Mouse (Mus musculus) urinary bladder, adult 18-20 months (tissue): ENCODE data around the gene Sh2d3c.

Experiments
- DNase-seq, 2 experiments: peaks; one replicate each; pipeline ENCODE4 v3.0.0; 2022; ENCODE audit warnings: low spot score in 2 of 2, mixed read lengths in 2 of 2

Sh2d3c gene

GRCm38 (mm10) chr2:32756674-32757055 lies 35.8 kb downstream of the Sh2d3c start:
- DNase-seq: no peak

GRCm38 (mm10) chr2:32757056-32757845 lies 36.4 kb downstream of the Sh2d3c start, which contains the start of gene Tor2a:
Gene Tor2a (plus strand): TSS chr2:32757234.
- DNase-seq: peak; percentile 94 to 96

GRCm38 (mm10) chr2:32758503-32758902 lies 37.6 kb downstream of the Sh2d3c start:
- DNase-seq: no peak

GRCm38 (mm10) chr2:32759001-32759400 lies 38.1 kb downstream of the Sh2d3c start:
- no peak for DNase-seq

DNA sequence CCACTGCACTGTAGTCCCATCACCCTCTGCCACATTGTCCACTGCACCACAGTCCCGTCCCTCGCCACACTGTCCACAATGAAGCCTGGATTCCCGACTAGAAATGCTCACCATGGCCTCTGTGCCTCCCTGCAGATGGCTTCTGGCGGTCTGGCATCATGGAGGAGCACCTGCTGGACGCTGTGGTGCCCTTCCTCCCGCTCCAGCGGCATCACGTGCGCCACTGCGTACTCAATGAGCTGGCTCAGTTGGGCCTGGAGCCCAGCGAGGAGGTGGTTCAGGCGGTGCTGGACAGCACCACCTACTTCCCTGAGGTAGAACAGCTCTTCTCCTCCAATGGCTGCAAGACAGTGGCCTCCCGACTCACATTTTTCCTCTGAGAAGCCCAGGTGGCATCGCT lies 40.5 kb downstream of the Sh2d3c start:
- no peak for DNase-seq

GRCm38 (mm10) chr2:32761859-32762258 lies 41.0 kb downstream of the Sh2d3c start:
- no peak for DNase-seq

- no peak for DNase-seq
Observed at GRCm38 (mm10) chr2:32763353-32763752, 42.5 kb downstream of the Sh2d3c start.

DNA sequence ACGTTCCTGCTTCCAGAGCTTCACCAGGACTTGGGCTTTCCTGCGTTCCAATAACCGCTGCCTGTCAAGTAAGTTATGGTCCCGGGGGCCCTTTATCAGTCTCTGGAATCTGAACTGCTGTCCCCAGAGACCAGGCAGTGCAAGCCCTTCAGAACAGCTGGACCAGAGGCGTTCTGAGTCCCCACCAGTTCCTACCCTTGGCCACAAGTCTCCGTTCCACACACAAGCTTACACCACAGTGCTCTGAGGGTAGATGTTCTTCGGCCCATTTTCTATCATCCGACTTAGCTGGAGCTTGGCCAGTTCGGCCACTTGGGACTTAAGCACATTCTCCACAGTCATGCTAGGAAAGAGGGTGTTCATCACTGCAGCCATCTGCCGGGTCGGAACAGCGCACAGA lies 46.4 kb downstream of the Sh2d3c start:
- no peak for DNase-seq

DNA sequence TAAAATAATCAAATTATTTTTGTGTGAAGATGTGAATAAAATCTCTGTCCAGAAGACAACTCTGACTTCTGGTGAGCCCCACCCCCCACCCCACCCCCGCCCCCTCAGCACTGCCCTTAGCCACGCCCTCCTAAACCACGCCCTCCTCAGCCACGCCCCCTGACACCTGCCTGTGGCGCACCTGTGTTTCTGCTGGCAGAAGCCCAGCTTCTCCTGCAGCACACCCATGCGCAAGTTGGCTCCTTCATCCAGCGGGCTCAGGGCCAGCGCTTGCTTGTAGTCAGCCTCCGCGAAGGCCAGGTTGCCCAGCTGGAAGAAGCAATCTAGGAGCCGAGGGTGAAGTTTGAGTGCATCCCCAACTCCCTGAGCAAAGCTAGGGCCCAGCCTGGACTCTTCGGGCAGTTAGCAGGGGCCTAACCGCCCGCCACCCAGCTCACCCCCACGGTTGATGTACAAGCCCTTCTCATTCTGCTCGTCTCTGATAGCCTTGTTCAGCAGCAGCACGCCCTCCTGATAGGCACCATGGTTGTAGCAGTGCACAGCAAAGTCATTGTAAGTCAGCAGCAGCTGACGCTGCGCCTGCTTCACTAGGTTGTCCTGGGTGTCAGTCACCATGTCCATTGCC lies 47.9 kb downstream of the Sh2d3c start:
- no peak for DNase-seq

DNA sequence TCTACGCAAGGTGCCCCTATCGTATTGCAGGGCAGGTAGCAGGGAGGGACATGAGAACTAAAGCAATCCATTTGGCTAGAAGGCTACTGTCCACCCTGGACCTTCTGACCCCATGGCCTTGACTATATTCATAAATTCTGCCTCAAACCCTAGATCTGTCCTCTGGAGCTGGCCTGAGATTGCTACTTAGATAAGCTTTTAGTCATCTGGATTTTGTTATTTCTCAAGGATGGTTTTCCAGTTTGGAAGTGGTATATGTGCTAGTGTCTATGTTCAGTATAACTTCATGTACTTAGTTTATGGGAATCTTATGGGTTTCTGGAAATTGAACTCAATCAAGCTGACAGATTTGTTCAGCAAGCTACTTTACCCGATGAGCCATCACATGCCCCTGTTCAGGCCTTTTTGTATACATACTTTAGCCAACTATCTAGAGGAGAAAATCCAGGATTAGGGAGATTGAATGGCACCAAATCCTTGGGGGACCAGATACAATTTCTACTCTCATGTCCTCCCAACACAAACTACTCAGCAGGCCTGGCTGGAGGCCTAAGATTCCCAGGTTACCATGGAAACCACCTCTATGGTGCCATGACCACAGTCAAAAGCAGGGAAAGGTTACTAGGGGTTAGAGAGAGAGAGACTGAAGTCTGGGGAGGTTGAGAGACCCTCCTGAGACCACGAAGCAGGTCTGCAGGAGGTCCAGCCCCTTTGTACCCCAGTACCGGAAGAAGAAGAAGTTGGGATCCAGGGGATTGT lies 48.7 kb downstream of the Sh2d3c start:
- DNase-seq: no peak

DNA sequence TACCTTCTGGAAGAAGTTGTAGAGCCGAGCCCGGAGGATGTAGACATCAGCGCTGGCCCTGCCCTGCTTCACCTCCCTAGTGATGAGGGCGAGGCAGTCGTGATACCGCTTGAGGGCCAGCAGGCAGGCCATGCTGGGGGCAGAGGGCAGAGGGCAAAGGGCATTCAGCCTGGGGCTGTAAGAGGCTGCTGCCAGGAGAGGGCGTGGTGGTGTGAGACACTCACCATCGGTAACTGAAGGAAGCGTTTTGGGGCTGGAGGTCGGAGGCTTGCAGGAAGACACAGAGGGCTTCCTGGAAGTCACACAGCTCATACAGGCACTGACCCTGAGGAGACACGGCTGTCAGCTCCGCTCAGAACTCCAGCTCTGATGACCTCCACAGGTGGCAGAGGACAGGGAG lies 51.0 kb downstream of the Sh2d3c start:
- no peak for DNase-seq

GRCm38 (mm10) chr2:32772626-32773279 lies 51.9 kb downstream of the Sh2d3c start:
- no peak for DNase-seq

GRCm38 (mm10) chr2:32775359-32776074 lies 54.7 kb downstream of the Sh2d3c start, which contains the start of the genes Ttc16 and Ptrh1:
Gene Ttc16 (minus strand): TSS chr2:32775633.
Gene Ptrh1 (plus strand): TSS chr2:32775786.
- peak; percentile 98 to 99 for DNase-seq

DNA sequence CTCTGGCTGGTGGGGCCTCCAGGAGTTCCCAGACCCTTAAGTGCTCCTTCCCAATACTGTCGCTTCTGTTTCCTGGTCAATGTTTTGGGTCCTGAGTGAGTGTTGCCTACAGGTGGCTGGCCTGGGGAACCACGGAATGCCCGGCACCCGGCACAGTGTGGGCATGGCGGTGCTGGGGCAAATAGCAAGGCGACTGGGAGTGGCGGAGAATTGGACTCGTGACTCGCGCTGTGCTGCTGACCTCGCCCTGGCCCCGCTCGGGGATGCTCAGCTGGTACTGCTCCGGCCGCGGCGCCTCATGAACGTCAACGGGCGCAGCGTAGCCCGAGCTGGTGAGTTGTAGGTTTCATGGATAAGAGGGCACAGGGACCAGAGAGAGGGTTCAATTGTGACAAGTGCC lies 55.3 kb downstream of the Sh2d3c start:
- DNase-seq: no peak

GRCm38 (mm10) chr2:32778081-32778480 lies 57.2 kb downstream of the Sh2d3c start:
- DNase-seq: no peak

- DNase-seq: peak; percentile 43 to 45
Observed at GRCm38 (mm10) chr2:32779131-32779530, 58.3 kb downstream of the Sh2d3c start.

DNA sequence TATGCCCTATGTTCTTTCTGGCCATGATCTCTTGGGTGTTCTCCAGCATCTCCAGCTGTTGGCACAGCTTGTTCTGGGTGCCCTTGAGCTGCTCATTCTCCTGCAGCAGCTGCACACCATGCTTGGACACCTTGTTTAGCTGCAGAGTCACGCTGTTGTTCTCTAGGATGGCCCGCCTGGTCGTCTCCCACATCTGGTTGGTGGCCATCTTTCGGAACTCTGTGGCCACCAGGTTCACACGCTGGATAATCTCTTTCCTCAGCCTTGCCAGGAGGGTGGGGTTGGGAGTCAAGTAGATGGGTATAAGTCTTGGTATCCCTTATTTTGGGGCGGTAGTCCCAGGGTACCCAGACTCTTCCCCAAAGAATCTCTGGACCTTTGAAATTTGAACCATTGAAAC lies 58.9 kb downstream of the Sh2d3c start:
- no peak for DNase-seq

DNA sequence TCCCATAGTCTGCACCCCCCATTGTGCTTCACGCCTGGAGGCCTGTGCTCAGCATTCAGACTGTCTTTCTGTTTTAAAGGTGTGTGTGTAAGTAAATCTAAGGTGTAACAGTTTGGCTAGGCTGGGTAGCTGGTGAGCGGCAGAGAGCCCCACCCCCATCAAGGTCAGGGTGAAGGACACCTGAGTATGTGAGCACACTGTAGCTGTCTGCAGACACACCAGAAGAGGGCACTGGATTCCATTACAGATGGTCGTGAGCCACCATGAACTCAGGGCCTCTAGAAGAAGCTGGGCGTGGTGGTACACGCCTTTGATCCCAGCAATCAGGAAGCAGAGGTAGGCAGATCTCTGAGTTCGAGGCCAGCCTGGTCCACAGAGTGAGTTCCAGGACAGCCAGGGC lies 60.9 kb downstream of the Sh2d3c start:
- no peak for DNase-seq

GRCm38 (mm10) chr2:32784048-32784681 lies 63.3 kb downstream of the Sh2d3c start, which contains the start of gene Cfap157:
Gene Cfap157 (minus strand): TSS chr2:32784428.
- no peak for DNase-seq

DNA sequence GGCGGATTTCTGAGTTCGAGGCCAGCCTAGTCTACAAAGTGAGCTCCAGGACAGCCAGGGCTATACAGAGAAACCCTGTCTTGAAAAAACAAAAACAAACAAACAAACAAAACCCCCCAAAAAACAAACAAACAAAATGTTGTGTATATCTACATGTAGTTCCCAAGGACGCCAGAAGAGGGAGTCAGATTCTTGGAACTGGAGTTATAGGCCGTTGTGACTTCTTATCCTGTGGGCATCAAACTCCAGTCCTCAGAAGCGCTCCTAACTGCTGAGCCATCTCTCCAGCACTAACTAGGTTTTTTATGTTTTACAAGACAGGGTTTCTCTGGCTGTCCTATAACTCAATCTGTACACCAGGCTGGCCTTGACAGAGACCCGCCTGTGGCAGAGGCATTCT lies 66.3 kb downstream of the Sh2d3c start:
- no peak for DNase-seq

DNA sequence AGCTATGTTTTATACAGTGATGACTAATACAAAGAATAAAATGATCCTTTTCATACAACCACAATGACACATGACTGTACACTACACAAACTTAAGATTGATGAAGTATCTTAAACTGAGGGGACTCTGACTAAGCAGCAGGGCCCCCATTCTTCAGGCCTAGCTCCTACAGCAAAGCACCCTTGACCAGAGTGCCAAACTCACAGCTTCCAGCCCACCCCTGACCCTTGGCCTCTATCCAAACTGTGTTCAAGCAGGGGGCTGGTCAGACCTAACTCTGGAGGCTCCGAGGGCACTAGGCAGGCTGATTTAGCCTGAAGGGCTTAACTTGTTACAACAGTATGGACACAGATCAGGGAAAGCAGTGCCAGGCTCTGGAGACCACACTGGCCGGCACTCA lies 67.7 kb downstream of the Sh2d3c start:
- no peak for DNase-seq
